Mouse (Mus musculus) cerebellum, postnatal 36 days (tissue): ENCODE data around the gene Dgcr2.

Experiments used
- DNase-seq, 2 experiments: peaks; one replicate each; pipeline ENCODE4 v3.0.0; 2021 to 2022; ENCODE audit warnings: mixed read lengths in 2 of 2

Dgcr2 gene

GRCm38 (mm10) chr16:17898462-17898861 is at the start of gene Dgcr2, which contains the start of gene Tssk2:
TSS of gene Dgcr2 (minus strand) at chr16:17898562.
TSS of gene Tssk2 (plus strand) at chr16:17898637.
- no peak for DNase-seq

- DNase-seq = no peak
These were observed 46.9 kb upstream of the Dgcr2 start for GRCm38 (mm10) chr16:17945081-17945831.

GRCm38 (mm10) chr16:17943466-17943865 is 45.1 kb upstream of the Dgcr2 start:
- no peak for DNase-seq

DNA sequence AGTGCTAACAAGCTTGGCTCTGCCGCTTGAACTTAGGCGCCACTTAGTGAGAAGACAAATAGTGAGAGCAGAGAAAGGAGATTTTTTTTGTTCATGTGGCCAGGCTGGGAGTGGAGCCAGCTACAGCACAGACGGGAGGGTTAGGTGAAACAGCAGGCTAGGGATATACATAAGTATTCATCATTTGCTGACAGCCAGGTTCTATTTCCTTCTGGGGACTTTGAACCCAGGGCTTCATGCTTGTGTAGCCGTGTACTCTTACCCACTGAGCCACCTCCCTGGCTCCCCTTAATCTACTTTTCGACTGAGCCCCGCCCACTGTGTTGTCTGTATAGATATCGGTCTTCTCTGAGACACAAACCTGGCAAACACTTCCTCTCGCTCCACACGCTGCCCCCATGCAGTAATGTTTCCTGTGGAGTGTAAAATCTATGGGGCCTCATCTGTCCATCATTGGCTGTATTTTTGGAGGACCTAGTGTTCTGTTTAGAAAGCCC is 40.9 kb upstream of the Dgcr2 start:
- no peak for DNase-seq

GRCm38 (mm10) chr16:17938821-17939220 is 40.5 kb upstream of the Dgcr2 start:
- peak; percentile 72 to 77 for DNase-seq

GRCm38 (mm10) chr16:17938187-17938586 is 39.8 kb upstream of the Dgcr2 start:
- DNase-seq = no peak

DNA sequence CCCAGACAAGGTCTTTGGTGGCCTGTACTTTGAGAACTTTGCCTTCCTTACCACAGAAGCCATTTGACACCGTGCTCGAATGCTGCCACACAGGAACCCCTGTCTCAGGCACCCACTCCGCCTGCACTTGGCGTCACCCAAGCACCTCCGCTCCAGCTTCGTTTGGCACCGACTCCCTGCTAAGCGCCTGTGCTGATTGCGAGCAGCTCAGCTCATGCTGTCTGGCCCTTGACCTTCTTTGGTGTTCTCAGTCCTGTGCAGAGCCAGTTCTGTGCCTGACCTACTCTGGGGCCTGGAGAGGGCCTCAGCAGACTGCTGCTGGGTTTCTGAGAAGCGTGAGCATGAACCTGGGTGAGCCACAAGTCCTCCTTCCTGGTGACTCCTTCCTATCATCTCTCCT is 38.4 kb upstream of the Dgcr2 start:
- DNase-seq = no peak

DNA sequence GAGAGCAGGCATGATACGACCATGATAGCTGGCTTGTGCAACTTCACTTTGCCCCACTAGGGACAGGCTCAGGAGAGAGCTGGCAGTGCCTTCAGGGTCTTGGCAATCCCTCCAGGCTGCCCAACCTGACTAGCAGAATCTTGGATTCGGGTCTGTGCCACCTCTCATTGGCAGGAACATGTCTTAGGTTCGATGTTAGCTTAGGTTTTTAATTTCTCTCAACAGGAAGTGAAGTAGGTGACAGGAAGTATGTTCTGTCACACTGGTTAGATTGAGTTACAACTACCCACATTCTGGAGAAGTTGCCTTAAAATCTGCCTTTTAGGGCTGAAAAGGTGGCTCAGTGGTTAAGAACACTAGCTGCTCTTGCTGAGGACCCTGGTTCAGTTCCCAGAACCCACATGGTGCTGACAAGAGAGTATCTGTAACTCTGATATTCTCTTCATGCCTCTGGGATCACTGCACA is 36.1 kb upstream of the Dgcr2 start:
- DNase-seq = no peak

GRCm38 (mm10) chr16:17933594-17934444 is 35.5 kb upstream of the Dgcr2 start:
- DNase-seq = no peak

DNA sequence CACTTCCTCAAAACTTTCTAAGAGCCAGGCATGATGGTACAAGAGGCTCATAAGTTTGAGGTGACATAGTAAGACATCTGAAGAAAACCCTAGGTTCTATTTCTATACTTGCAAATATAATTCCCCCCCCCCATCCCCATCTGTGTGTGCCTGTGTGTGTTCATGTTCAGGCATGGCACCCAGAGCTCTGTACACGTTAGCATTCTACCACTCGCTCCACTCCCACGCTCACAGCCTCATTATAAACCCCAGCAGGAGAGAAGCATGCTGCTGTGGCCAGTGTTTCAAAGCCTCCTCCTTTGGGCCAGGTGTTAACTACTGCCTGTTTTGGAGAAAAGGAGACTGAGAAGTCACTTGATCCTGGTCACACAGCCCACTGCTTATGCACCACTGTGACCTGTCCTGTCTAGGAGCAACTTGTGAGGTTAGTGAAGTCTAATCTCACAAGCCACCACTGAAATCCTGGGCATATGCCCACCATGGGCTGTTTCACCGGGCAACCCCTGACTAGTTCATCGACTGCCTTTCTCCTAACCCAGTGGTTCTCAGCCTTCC is 33.6 kb upstream of the Dgcr2 start:
- no peak for DNase-seq

- DNase-seq = no peak
These were observed 31.3 kb upstream of the Dgcr2 start for GRCm38 (mm10) chr16:17929631-17930030.

DNA sequence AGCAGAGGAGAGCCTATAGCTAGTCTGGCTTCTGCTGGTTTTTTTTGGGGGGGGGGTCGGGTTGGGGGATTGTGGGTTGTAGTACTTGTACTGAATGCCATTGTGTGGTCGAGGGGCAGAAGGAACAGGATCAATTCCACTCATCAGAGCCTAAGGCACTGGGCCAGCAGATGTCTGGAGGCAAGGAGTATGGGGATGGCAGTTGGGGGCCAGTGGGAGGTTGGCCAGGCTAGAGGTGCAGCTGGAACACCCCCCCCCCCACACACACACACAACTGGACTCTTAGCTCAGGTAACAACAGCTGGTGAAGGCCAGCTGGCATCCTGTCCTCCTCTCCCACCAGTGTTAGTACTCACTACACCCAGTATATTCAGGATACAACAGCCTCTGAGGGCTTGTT is 30.8 kb upstream of the Dgcr2 start:
- no peak for DNase-seq

GRCm38 (mm10) chr16:17928627-17929104 is 30.3 kb upstream of the Dgcr2 start:
- DNase-seq = peak; percentile 37 to 61

- DNase-seq = peak; percentile 50 to 68
These were observed 29.8 kb upstream of the Dgcr2 start, which contains the start of gene Slc25a1 for GRCm38 (mm10) chr16:17928087-17928580. TSS of gene Slc25a1 (minus strand) at chr16:17928219.

- peak; percentile 26 to 39 for DNase-seq
These were observed 29.2 kb upstream of the Dgcr2 start for GRCm38 (mm10) chr16:17927351-17928082.

- DNase-seq = peak in 1 of 2 experiments; percentile 50
These were observed 23.8 kb upstream of the Dgcr2 start for GRCm38 (mm10) chr16:17922163-17922538.

- DNase-seq = peak; percentile 96 to 97
These were observed 23.2 kb upstream of the Dgcr2 start for GRCm38 (mm10) chr16:17921325-17922162.

GRCm38 (mm10) chr16:17920586-17920985 is 22.2 kb upstream of the Dgcr2 start:
- no peak for DNase-seq

- no peak for DNase-seq
These were observed 16.2 kb upstream of the Dgcr2 start, which contains the start of gene Gsc2 for GRCm38 (mm10) chr16:17914307-17915249. TSS of gene Gsc2 (minus strand) at chr16:17915059.
